Mouse (Mus musculus) cerebellum, adult 18-20 months (tissue): ENCODE data around the gene Ap2a1.

Experiments used
- DNase-seq, 2 experiments: peaks; one replicate each; pipeline ENCODE4 v3.0.0; 2021

The Ap2a1 gene

GRCm38 (mm10) chr7:44929204-44930151, at the start of gene Ap2a1:
TSS of gene Ap2a1 (minus strand) at chr7:44929496.
- peak; percentile 98 to 100 for DNase-seq

DNA sequence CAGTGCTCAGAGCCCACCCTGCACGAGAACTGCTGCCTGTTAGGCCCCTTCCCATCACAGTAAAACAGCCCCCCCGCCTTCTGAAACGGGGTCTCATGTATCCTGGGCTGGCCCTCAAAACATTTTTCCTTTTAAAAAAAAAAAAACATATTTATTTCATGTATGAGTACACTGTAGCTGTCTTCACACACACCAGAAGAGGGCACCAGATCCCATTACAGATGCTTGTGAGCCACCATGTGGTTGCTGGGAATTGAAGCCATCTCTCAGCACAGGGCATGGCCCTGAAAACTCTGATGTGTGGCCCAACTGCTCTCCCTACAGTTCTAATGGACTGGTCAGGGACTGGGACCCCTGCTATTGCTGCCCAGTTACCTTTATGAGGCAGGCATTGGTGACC, 49.0 kb upstream of the Ap2a1 start:
- no peak for DNase-seq

- peak in 1 of 2 experiments; percentile 38 for DNase-seq
Measured at GRCm38 (mm10) chr7:44975117-44975419, 45.8 kb upstream of the Ap2a1 start.

DNA sequence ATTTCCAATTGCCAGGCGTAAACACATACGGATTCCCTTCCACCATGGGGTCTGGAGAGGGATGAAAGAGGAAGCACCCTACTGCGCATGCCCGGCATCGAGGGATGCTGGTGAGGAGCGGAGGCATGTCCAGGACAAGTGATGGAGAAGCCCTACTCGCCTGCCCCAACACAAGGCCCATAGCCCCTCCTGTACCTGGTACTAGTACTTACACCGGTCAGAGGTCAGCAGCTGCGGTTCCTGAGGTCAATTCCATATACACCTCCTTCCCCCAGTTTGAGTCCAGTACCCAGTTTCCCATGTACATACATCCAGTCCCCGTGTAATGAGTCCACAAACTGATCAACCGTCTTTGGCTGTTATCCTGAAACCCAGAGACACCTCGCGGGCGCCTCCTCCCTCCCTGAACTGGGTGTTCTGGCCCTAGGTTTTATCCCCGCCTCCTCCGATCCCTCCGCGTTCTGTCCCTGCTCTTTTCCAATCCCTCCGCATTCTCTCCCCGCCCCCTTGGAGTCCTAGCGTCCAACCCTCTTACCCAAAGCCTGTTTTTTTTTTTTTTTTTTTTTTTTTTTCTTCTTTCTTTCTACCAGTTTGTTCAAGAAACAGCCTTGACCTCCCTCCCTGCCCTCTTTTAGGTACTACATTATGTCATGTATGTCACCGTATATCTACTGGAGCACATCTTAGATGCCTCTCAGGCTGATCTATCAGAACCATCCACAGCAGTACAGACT, 45.3 kb upstream of the Ap2a1 start, which contains the start of gene Cpt1c:
Gene Cpt1c (minus strand): TSS at position 469 of the 734 bp plus-strand sequence.
- DNase-seq: peak; percentile 88 to 92

- peak in 1 of 2 experiments; percentile 47 for DNase-seq
Measured at GRCm38 (mm10) chr7:44973415-44974130, 44.3 kb upstream of the Ap2a1 start.

GRCm38 (mm10) chr7:44971142-44971541, 41.8 kb upstream of the Ap2a1 start:
- no peak for DNase-seq

DNA sequence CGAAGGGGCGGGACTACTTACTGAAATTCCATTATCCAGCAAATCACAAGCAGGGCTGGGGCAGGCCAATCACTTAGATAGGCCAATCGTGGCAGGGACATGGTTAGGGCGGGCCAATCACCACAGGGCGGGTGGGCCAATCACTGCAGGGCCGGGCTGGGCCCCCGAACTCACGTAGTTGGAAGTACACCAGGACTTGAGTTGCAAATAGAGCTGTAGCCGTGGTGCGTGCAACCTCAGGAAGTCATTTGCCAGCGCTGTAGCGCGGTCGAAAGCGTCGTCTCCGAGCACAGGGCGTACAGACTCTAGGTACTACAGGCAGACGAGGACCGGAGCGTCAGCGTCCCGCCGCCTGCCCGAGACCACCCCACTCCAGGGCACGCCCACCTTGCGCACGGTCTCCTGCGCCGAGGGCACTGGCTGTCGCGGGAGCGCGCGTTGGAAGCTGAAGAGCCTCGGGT, 41.0 kb upstream of the Ap2a1 start:
- DNase-seq: peak; percentile 76 to 87

- no peak for DNase-seq
Measured at GRCm38 (mm10) chr7:44966638-44967037, 37.3 kb upstream of the Ap2a1 start.

- no peak for DNase-seq
Measured at GRCm38 (mm10) chr7:44965975-44966374, 36.7 kb upstream of the Ap2a1 start.

DNA sequence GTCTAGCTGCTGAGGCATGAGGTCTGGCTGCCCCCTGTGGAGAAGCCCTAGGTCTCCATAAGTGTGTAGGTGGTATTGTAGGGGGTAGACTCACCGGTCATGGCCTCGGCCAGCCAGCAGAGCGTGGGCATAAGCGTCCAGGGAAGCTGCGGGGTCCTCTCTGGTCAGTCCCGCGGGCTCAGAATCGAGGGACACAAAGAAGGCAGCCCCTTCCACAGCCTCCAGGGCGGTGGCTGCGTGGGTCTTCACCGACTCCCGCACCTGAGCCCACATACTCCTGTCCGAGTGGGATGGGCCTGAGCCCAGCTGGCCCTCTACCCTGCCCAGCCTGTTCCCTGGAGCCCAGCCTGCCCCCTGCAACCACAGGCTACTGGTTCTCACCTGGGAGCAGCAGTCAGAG, 35.7 kb upstream of the Ap2a1 start:
- DNase-seq: no peak

DNA sequence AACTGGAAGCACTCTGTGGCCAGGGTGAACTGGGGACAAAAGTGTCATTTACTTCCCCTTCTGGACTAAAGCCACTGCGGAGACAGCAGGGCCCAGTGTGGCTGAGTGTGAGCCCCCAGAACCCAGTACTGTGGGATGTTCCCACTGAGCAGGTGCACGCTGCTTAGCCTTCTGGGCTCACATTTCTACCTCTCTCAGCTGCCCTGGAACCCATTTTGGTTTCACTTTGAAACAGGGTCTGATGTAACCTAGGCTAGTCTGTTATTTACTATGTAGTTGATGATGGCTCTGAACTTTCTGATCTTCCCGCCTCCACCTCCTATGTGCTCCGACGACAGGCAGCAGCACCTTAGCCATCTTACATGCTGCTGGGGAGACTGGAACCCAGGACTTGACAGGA, 33.5 kb upstream of the Ap2a1 start:
- DNase-seq: no peak

- DNase-seq: no peak
Measured at GRCm38 (mm10) chr7:44962337-44962736, 33.0 kb upstream of the Ap2a1 start.

- no peak for DNase-seq
Measured at GRCm38 (mm10) chr7:44960512-44960910, 31.2 kb upstream of the Ap2a1 start.

DNA sequence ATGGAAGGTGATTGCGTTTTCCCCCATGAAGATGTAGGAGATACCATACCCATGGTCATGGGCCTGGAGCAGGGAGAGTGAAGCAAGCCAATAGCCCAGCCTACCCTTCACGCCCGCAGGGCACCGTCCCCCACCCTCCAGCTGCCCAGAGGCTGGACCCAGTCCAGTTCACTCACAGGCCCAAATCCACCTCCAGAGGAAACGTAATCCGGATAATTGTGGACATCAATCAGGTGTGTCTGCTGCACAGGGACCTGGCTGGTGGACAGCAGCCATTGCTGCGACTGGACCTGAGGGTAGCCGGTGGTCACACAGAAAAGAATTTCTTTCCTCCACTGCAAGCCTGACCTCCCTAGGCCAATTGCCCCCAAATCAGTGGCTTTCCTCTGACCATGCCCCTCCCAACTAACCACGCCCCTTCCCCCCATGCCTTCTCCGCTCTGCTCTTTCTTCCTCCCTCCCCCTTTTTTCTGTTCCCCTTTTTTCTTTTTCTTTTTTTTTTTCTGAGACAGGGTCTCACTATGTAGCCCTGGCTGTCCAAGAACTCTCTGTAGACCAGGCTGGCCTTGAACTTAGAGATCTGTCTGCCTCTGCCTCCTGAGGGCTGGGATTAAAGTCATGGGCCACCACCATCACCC, 30.7 kb upstream of the Ap2a1 start:
- no peak for DNase-seq

GRCm38 (mm10) chr7:44959281-44959680, 30.0 kb upstream of the Ap2a1 start:
- DNase-seq: no peak

GRCm38 (mm10) chr7:44958208-44958607, 28.9 kb upstream of the Ap2a1 start:
- peak in 1 of 2 experiments; percentile 46 for DNase-seq

GRCm38 (mm10) chr7:44957183-44957835, 28.0 kb upstream of the Ap2a1 start:
- no peak for DNase-seq

DNA sequence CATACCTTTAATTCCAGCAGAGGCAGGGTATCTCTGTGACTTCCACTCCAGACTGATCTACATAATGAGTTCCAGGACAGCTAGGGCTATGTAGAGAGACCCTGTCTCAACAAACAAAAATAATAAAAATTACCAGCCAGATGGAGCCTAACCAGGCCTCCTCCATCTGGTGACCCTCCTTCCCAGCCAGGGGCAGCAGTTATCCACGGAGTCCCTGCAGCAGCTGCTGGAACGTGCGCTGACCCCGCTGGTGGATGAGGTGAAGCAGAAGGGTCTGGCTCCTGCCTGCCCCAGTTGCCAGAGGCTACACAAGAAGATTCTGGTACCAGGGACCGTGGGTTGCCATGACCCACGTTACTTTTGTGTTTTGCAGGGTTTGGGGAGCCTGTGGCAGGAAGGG, 27.0 kb upstream of the Ap2a1 start:
- no peak for DNase-seq

DNA sequence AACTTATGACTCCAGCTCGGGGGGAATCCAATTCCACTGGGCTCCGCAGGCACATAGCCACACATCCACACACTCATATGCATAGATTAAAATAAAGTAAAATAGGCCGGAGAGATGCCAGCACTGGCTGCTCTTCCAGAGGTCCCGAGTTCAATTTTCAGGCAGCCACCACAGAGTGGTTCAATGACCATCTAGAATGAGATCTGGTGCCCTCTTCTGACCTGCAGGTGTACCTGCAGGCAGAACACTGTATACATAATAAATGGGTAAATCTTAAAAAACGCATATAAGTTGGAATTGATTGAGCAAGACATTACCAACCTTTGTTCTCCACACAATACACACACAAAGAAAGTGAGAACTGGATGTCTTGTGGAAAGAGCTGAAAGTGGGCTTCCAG, 26.3 kb upstream of the Ap2a1 start:
- DNase-seq: peak in 1 of 2 experiments; percentile 44

GRCm38 (mm10) chr7:44954091-44954885, 25.0 kb upstream of the Ap2a1 start:
- DNase-seq: no peak

- DNase-seq: no peak
Measured at GRCm38 (mm10) chr7:44953561-44953960, 24.3 kb upstream of the Ap2a1 start.
